Mouse (Mus musculus): Measurements from ENCODE around the gene Tcirg1.

DNA sequence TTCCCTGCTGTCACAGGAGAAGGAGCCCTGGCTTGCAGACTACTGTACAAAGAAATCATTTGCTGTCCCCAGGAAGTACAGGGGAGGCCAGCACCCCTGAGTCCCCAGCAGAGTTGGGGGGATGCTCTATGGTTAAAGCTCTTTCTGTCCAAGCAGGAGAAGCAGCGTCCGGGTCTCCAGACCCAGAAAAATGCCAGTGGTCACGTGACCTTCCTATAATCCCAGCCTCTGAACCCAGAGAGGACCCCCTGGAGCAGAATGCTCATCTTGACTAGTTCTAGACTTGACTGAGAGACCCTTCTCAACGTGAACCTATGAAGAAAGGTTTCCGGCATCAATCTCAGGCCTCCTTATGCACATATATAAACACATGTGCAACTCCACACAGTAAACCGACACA lies 18.9 kb upstream of the Tcirg1 start:
- TF ChIP-seq CTCF (IDR thresholded peaks at IDR 0.05; ENCODE audit: borderline replicate concordance, insufficient read depth, low read depth, low read length) (no peak), POLR2A (IDR thresholded peaks at IDR 0.05; ENCODE audit: borderline replicate concordance, insufficient read depth, low read length) (no peak)
